Mouse (Mus musculus): ENCODE measurements around the gene Krt14.

DNA sequence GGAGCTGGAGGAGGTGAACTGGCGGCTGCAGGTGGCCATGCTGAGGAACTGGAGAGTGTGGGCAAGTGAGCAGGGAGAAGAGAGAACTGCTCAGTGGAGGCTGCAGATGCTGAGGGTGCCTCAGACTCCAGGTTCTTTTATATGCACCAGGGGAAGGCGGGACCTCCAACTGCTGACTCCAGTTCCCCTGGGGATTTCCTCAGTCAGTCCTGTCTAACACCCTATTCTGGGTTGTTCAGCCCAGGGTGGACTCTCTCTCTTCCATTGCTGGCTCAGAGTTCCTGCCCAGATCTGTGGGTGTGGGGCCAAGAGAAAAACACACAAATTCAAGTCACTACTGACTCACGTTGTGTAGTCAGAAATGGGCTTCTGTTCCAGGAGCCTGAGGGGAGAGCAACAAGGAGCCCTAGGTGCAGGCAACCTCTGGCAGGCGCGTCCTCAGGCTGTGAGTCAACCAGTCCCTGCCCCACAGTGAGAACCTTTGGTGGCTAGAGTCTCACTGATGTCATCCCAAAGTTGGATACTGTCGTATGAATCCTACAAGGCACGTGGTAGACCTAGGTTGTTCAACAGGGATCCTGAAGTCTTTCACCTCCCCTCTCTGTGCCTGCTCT is 41.6 kb upstream of the Krt14 start, which contains the start of gene Krt16:
- TF ChIP-seq POLR2A (IDR thresholded peaks at IDR 0.05; ENCODE audit: borderline replicate concordance, insufficient read depth, low read length) (no peak), CTCF (IDR thresholded peaks at IDR 0.05; ENCODE audit: borderline replicate concordance, insufficient read depth, low read depth, low read length) (no peak)

All from cerebellum, adult 2 months (tissue).